Mouse (Mus musculus) heart, postnatal 0 days (tissue): ENCODE measurements around the gene Tiam1. TPM values are rescaled to one million over a fixed set of nuclear protein-coding genes. Genes with fewer than 3 reads are reported as not detected.

Experiments used
- ATAC-seq: fragments of 200-750 bp; cut with Nextera tagmentation; 2 replicates; pipeline ENCODE4 v1.8.0; 2017; ENCODE audit warnings: low read depth, moderate number of reproducible peaks, moderate library complexity; ENCODE audit not compliant: insufficient read depth
- DNase-seq: peaks from one replicate; pipeline ENCODE4 v3.0.0-alpha.2; 2016; ENCODE audit warnings: low spot score
- H3K27ac ChIP-seq: fragments of 300-500 bp; sonication (generic); 2 replicates; pipeline ENCODE4 v1.5.1; 2014; ENCODE audit warnings: low read depth, mild to moderate bottlenecking
- H3K27me3 ChIP-seq: fragments of 300-500 bp; sonication (generic); 2 replicates; pipeline ENCODE4 v1.6.1; 2014; ENCODE audit warnings: low read length, mixed read lengths; ENCODE audit not compliant: control insufficient read depth, insufficient read depth
- H3K36me3 ChIP-seq: fragments of 300-500 bp; sonication (generic); replicated peaks from 2 replicates; pipeline ENCODE4 v1.6.1; 2014; ENCODE audit warnings: low read length, mixed read lengths; ENCODE audit not compliant: control insufficient read depth, insufficient read depth
- H3K4me1 ChIP-seq: fragments of 300-500 bp; sonication (generic); 2 replicates; pipeline ENCODE4 v1.6.1; 2014; ENCODE audit warnings: antibody characterized with exemption; ENCODE audit not compliant: control insufficient read depth, insufficient read depth
- H3K4me2 ChIP-seq: fragments of 300-500 bp; sonication (generic); 2 replicates; pipeline ENCODE4 v1.6.1; 2014; ENCODE audit warnings: low read depth, mild to moderate bottlenecking, low read length, moderate library complexity
- H3K4me3 ChIP-seq: fragments of 300-500 bp; sonication (generic); 2 replicates; pipeline ENCODE4 v1.5.1; 2014; ENCODE audit warnings: low read depth, low read length
- H3K9ac ChIP-seq: fragments of 300-500 bp; sonication (generic); replicated peaks from 2 replicates; pipeline ENCODE4 v1.6.1; 2014; ENCODE audit warnings: low read depth, low read length, mixed read lengths
- H3K9me3 ChIP-seq: fragments of 300-500 bp; sonication (generic); replicated peaks from 2 replicates; pipeline ENCODE4 v1.6.1; 2016; ENCODE audit warnings: low read length; ENCODE audit not compliant: control insufficient read depth
- CTCF ChIP-seq: IDR thresholded peaks from 2 replicates; pipeline ENCODE4 v1.5.1; 2016; ENCODE audit warnings: antibody characterized with exemption, control low read depth, low read depth
- EP300 ChIP-seq: IDR thresholded peaks from 2 replicates; pipeline ENCODE4 v1.6.1; 2016; ENCODE audit warnings: antibody characterized with exemption, low read depth
- WGBS: fragments of 180-500 bp; shearing (Covaris S2); extraction: QIAGEN DNeasy Blood & Tissue Kit; methylation state at CpG from one replicate; pipeline ENCODE4 v1.1.7; 2014; 5-methylcytosine and 5-hydroxymethylcytosine counted together
- polyA plus RNA-seq: library from polyadenylated mRNA; unstranded; fragments of >200 nt; fragmentation: Nextera tagmentation; extraction: Ambion mirVana; gene quantifications from 2 replicates; pipeline ENCODE4 v1.2.1, GENCODE M21; 2015
- total RNA-seq: library from RNA; depleted of rRNA; stranded (reverse); fragments of >200 nt; gene quantifications from 2 replicates; pipeline ENCODE4 v1.2.3, GENCODE M21; 2014; ENCODE audit warnings: low replicate concordance

The Tiam1 gene
- total and polyA plus RNA-seq, 2 experiments from 2014 or later: 2.6 to 3.6 TPM

GRCm38 (mm10) chr16:90040771-90041364 is 102.7 kb downstream of the Tiam1 start:
- Histone ChIP-seq H3K4me1 (no peaks in the 10 kb centered on the region), H3K9me3 (no peaks in the 10 kb centered on the region), H3K4me2 (no peak overlapping the region), H3K4me3 (no peak overlapping the region), H3K27me3 (no peaks in the 10 kb centered on the region), H3K9ac (no peak overlapping the region), H3K27ac (no peak overlapping the region), H3K36me3 (no peaks in the 10 kb centered on the region)
- DNase-seq (no peak), ATAC-seq (no peak)
- WGBS: 61% methylated on average over 8 of the region's 8 CpGs
- no peak for TF ChIP-seq EP300
- TF ChIP-seq CTCF: no peak

GRCm38 (mm10) chr16:90035595-90036110 is 107.9 kb downstream of the Tiam1 start:
- H3K9me3 ChIP-seq: no peaks in the 10 kb centered on the region
- no peak for ATAC-seq
- no peak overlapping the region for H3K4me2 ChIP-seq
- DNase-seq: no peak
- no peaks in the 10 kb centered on the region for H3K27me3 ChIP-seq
- 90% methylated on average over 10 of the region's 10 CpGs for WGBS
- no peaks in the 10 kb centered on the region for H3K36me3 ChIP-seq
- TF ChIP-seq CTCF (no peak), EP300 (no peak)
- no peaks in the 10 kb centered on the region for H3K4me1 ChIP-seq
- no peak overlapping the region for H3K27ac ChIP-seq
- no peak overlapping the region for H3K9ac ChIP-seq
- H3K4me3 ChIP-seq: no peak overlapping the region

DNA sequence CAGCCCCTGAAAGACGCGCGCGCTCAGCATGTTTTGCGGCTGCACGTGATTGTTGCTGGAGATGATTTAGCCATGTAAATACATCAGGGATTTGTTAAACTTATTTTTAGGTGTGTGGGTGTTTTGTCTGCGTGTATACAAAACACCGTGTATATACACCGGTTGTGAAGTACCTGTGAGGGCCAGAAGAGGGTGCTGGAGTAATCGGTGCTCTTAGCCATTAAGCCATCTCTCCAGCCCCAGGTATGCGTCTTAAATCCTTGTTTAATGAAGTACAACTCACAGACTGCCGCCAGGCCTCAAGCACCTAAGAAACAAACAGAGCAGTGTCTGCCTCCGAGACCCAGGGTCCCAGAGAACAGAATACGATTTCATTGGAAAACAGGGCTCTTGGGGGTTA is 113.2 kb downstream of the Tiam1 start:
- no peak overlapping the region for H3K27ac ChIP-seq
- no peaks in the 10 kb centered on the region for H3K9me3 ChIP-seq
- no peak for ATAC-seq
- no peak for DNase-seq
- no peak overlapping the region for H3K4me2 ChIP-seq
- H3K36me3 ChIP-seq: no peaks in the 10 kb centered on the region
- H3K9ac ChIP-seq: no peak overlapping the region
- TF ChIP-seq EP300 (no peak), CTCF (no peak)
- H3K4me1 ChIP-seq: no peaks in the 10 kb centered on the region
- no peaks in the 10 kb centered on the region for H3K27me3 ChIP-seq
- WGBS: 94% methylated on average over 14 of the region's 14 CpGs
- H3K4me3 ChIP-seq: no peak overlapping the region

- DNase-seq: no peak
- no peak overlapping the region for H3K4me3 ChIP-seq
- H3K27me3 ChIP-seq: no peaks in the 10 kb centered on the region
- no peak overlapping the region for H3K4me2 ChIP-seq
- H3K9ac ChIP-seq: no peak overlapping the region
- no peak for ATAC-seq
- H3K9me3 ChIP-seq: no peaks in the 10 kb centered on the region
- no peak overlapping the region for H3K27ac ChIP-seq
- 73% methylated on average over 3 of the region's 3 CpGs for WGBS
- no peaks in the 10 kb centered on the region for H3K4me1 ChIP-seq
- TF ChIP-seq EP300: no peak
- TF ChIP-seq CTCF: no peak
- no peaks in the 10 kb centered on the region for H3K36me3 ChIP-seq
These were observed 115.7 kb downstream of the Tiam1 start for GRCm38 (mm10) chr16:90027886-90028285.

DNA sequence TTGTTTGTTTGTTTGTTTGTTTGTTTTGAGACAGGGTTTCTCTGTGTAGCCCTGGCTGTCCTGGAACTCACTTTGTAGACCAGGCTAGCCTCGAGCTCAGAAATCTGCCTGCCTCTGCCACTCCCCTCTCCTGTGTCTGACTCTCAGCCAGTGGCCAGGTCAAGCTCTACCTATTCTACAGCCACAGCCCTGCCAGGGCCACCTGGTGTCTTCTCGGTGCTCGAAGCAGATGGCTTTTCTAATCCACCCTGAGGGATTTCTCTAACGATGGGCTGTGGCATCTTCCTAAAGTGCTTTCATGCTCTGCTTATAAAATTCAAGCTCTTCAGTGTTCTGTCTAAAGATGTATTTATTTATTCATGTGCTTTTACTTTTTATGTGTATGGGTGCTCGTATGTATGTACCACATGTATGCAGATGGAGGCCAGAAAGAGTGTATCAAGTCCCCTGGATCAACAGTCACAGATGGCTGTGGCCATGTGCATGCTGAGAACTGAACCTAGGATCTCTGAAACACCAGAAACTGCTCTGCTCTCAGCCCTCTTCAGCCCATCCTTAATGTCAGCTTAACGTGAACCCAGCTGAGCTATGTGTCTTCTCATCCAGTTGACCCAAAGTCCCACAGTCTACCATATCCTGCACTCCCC is 117.9 kb downstream of the Tiam1 start:
- H3K27me3 ChIP-seq: no peaks in the 10 kb centered on the region

DNA sequence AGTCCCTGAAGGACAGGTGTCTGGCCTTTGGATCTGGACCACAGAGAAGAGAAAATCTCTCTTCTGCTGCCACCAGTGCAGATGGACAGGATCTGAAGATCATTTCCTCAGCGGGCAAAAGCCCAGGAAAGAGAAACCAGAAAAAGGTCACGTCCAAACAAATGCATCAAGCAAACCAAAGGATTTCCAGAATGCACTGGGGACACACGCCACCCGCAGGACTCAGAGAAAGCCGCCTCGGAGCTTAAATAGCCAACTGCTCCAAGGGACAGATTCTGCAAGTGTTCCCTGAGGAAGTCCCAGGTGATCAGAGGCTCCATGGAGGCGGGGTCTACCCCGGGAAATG is 119.9 kb downstream of the Tiam1 start:
- H3K4me2 ChIP-seq: no peak overlapping the region
- WGBS: 90% methylated on average over 8 of the region's 8 CpGs

More for the DNA sequence above, 117.9 kb downstream of the Tiam1 start:
- Histone ChIP-seq H3K4me2 (no peak overlapping the region), H3K9ac (no peak overlapping the region), H3K4me3 (no peak overlapping the region), H3K36me3 (no peaks in the 10 kb centered on the region), H3K4me1 (no peaks in the 10 kb centered on the region), H3K27ac (no peak overlapping the region), H3K9me3 (no peaks in the 10 kb centered on the region)
- DNase-seq (no peak), ATAC-seq (no peak)
- 92% methylated on average over 6 of the region's 6 CpGs for WGBS
- TF ChIP-seq EP300 (no peak), CTCF (no peak)

More for the DNA sequence above, 119.9 kb downstream of the Tiam1 start:
- Histone ChIP-seq H3K4me1 (no peaks in the 10 kb centered on the region), H3K27ac (no peak overlapping the region), H3K9me3 (no peaks in the 10 kb centered on the region), H3K36me3 (no peaks in the 10 kb centered on the region), H3K9ac (no peak overlapping the region), H3K4me3 (no peak overlapping the region), H3K27me3 (no peaks in the 10 kb centered on the region)
- no peak for TF ChIP-seq CTCF
- no peak for TF ChIP-seq EP300
- DNase-seq (no peak), ATAC-seq (no peak)
